Mouse (Mus musculus) C2C12 (cell line): ENCODE data around the gene Hist4h4.

Experiments used
- CEBPB ChIP-seq: IDR thresholded peaks from one replicate; pipeline ENCODE4 v1.6.1; 2011; ENCODE audit warnings: low read depth, mild to moderate bottlenecking, control low read depth, moderate library complexity
- CTCF ChIP-seq: IDR thresholded peaks from one replicate; pipeline ENCODE4 v1.5.1; 2011; ENCODE audit not compliant: control insufficient read depth, insufficient read depth, insufficient read length
- MYOD1 ChIP-seq: IDR thresholded peaks from one replicate; pipeline ENCODE4 v1.6.1; 2011; ENCODE audit warnings: low read depth; ENCODE audit not compliant: control insufficient read depth, insufficient read length

- no peak for TF ChIP-seq CTCF
- no peak for TF ChIP-seq CEBPB
- no peak for TF ChIP-seq MYOD1
Observed at GRCm38 (mm10) chr6:136782761-136783160, 21.5 kb downstream of the Hist4h4 start.
